Mouse (Mus musculus) frontal cortex, postnatal 10 days (tissue): Measurements from ENCODE around the gene Gdpgp1.

ENCODE experiments used
- DNase-seq, 2 experiments: peaks; one replicate each; pipeline ENCODE4 v3.0.0; 2022; ENCODE audit warnings: low spot score in 2 of 2, mixed read lengths in 1 of 2

Gdpgp1 gene

GRCm38 (mm10) chr7:80199851-80200587 is 32.6 kb upstream of the Gdpgp1 start:
- no peak for DNase-seq

- no peak for DNase-seq
Measured at GRCm38 (mm10) chr7:80200588-80200945, 32.1 kb upstream of the Gdpgp1 start.

GRCm38 (mm10) chr7:80200963-80201539 is 31.6 kb upstream of the Gdpgp1 start:
- no peak for DNase-seq

GRCm38 (mm10) chr7:80201888-80202540 is 30.7 kb upstream of the Gdpgp1 start:
- no peak for DNase-seq

GRCm38 (mm10) chr7:80202961-80203360 is 29.7 kb upstream of the Gdpgp1 start:
- DNase-seq = no peak

- DNase-seq = no peak
Measured at GRCm38 (mm10) chr7:80203638-80204096, 29.0 kb upstream of the Gdpgp1 start.

GRCm38 (mm10) chr7:80204362-80204761 is 28.3 kb upstream of the Gdpgp1 start:
- DNase-seq = no peak

- DNase-seq = no peak
Measured at GRCm38 (mm10) chr7:80204961-80205360, 27.7 kb upstream of the Gdpgp1 start.

GRCm38 (mm10) chr7:80205705-80206589 is 26.7 kb upstream of the Gdpgp1 start:
- no peak for DNase-seq

- DNase-seq = no peak
Measured at GRCm38 (mm10) chr7:80207314-80207731, 25.3 kb upstream of the Gdpgp1 start.

- no peak for DNase-seq
Measured at GRCm38 (mm10) chr7:80208026-80208642, 24.5 kb upstream of the Gdpgp1 start.

- no peak for DNase-seq
Measured at GRCm38 (mm10) chr7:80208738-80209430, 23.8 kb upstream of the Gdpgp1 start.

- DNase-seq = no peak
Measured at GRCm38 (mm10) chr7:80209669-80210068, 23.0 kb upstream of the Gdpgp1 start.

GRCm38 (mm10) chr7:80210982-80211381 is 21.7 kb upstream of the Gdpgp1 start:
- DNase-seq = no peak

GRCm38 (mm10) chr7:80213604-80214003 is 19.1 kb upstream of the Gdpgp1 start:
- no peak for DNase-seq

GRCm38 (mm10) chr7:80214459-80214858 is 18.2 kb upstream of the Gdpgp1 start:
- DNase-seq = no peak

GRCm38 (mm10) chr7:80215398-80215797 is 17.3 kb upstream of the Gdpgp1 start:
- DNase-seq = peak in 1 of 2 experiments; percentile 71

GRCm38 (mm10) chr7:80216566-80216965 is 16.1 kb upstream of the Gdpgp1 start:
- DNase-seq = peak in 1 of 2 experiments; percentile 47

- DNase-seq = no peak
Measured at GRCm38 (mm10) chr7:80218666-80219065, 14.0 kb upstream of the Gdpgp1 start.

GRCm38 (mm10) chr7:80220237-80220797 is 12.3 kb upstream of the Gdpgp1 start:
- no peak for DNase-seq
